Mouse (Mus musculus): ENCODE measurements at regions not wholly inside any gene's neighbourhood (a gene's known extent, or its start where the extent isn't known, plus 50 kb on each side); places are given as distances from the start of the nearest gene placed in this dataset.

- H3K36me3 ChIP-seq (ENCODE audit: control insufficient read depth, insufficient read depth, low read length) = no peaks in the 10 kb centered on the region
- H3K4me2 ChIP-seq (ENCODE audit: low read depth, low read length) = peak overlapping the region; percentile 52
- H3K4me3 ChIP-seq (replicated peaks; ENCODE audit: low read length) = peak overlapping the region; percentile 55
- H3K9ac ChIP-seq (ENCODE audit: low read length) = peak overlapping the region; percentile 84
- H3K27ac ChIP-seq (ENCODE audit: low read length) = peak overlapping the region; percentile 98
- H3K27me3 ChIP-seq (ENCODE audit: control insufficient read depth, insufficient read depth, low read length) = no peaks in the 10 kb centered on the region
- H3K9me3 ChIP-seq (replicated peaks; ENCODE audit: control insufficient read depth, low read length) = no peaks in the 10 kb centered on the region
- H3K4me1 ChIP-seq (ENCODE audit: control insufficient read depth, insufficient read depth, low read length) = peaks cover 7% of the 10 kb centered on the region
- WGBS = 3% methylated on average over 17 of the region's 17 CpGs
- ATAC-seq (ENCODE audit: insufficient read depth, low FRiP score) = peak; percentile 64; the same call in 1 of the 2 replicates
Measured at GRCm38 (mm10) chr16:77329160-77329691, 272.7 kb downstream of the Gm11146 start.

- 27% methylated on average over 6 of the region's 6 CpGs for WGBS
- Histone ChIP-seq H3K9ac (ENCODE audit: low read length) (peak overlapping the region; percentile 84), H3K9me3 (replicated peaks; ENCODE audit: control insufficient read depth, low read length) (no peaks in the 10 kb centered on the region), H3K27me3 (ENCODE audit: control insufficient read depth, insufficient read depth, low read length) (no peaks in the 10 kb centered on the region), H3K27ac (ENCODE audit: low read length) (peak overlapping the region; percentile 98), H3K4me3 (replicated peaks; ENCODE audit: low read length) (peak overlapping the region; percentile 55), H3K4me2 (ENCODE audit: low read depth, low read length) (peak overlapping the region; percentile 52), H3K36me3 (ENCODE audit: control insufficient read depth, insufficient read depth, low read length) (no peaks in the 10 kb centered on the region), H3K4me1 (ENCODE audit: control insufficient read depth, insufficient read depth, low read length) (peaks cover 7% of the 10 kb centered on the region)
- ATAC-seq (ENCODE audit: insufficient read depth, low FRiP score) = no peak; the same call in 1 of the 2 replicates
Measured at GRCm38 (mm10) chr16:77328628-77329159, 273.2 kb downstream of the Gm11146 start.

- Histone ChIP-seq H3K27ac (ENCODE audit: low read length) (no peak overlapping the region), H3K9me3 (replicated peaks; ENCODE audit: control insufficient read depth, low read length) (no peaks in the 10 kb centered on the region), H3K4me3 (replicated peaks; ENCODE audit: low read length) (no peak overlapping the region), H3K27me3 (ENCODE audit: control insufficient read depth, insufficient read depth, low read length) (no peaks in the 10 kb centered on the region), H3K4me2 (ENCODE audit: low read depth, low read length) (no peak overlapping the region), H3K36me3 (ENCODE audit: control insufficient read depth, insufficient read depth, low read length) (no peaks in the 10 kb centered on the region), H3K4me1 (ENCODE audit: control insufficient read depth, insufficient read depth, low read length) (peaks cover 7% of the 10 kb centered on the region), H3K9ac (ENCODE audit: low read length) (no peak overlapping the region)
- 64% methylated on average over 5 of the region's 5 CpGs for WGBS
- no peak for ATAC-seq (ENCODE audit: insufficient read depth, low FRiP score)
Measured at GRCm38 (mm10) chr16:77328049-77328448, 273.8 kb downstream of the Gm11146 start.

- no peak overlapping the region for H3K9ac ChIP-seq (ENCODE audit: low read length)
- ATAC-seq (ENCODE audit: insufficient read depth, low FRiP score) = peak; percentile 37; the same call in 1 of the 2 replicates
- no peaks in the 10 kb centered on the region for H3K27me3 ChIP-seq (ENCODE audit: control insufficient read depth, insufficient read depth, low read length)
- no peak overlapping the region for H3K4me2 ChIP-seq (ENCODE audit: low read depth, low read length)
- 0 out of 2 replicates have a peak, but pooled peaks cover 3% of the 10 kb centered on the region for H3K4me1 ChIP-seq (ENCODE audit: control insufficient read depth, insufficient read depth, low read length)
- H3K4me3 ChIP-seq (replicated peaks; ENCODE audit: low read length) = no peak overlapping the region
- no peak overlapping the region for H3K27ac ChIP-seq (ENCODE audit: low read length)
- 24% methylated on average over 5 of the region's 5 CpGs for WGBS
- no peaks in the 10 kb centered on the region for H3K9me3 ChIP-seq (replicated peaks; ENCODE audit: control insufficient read depth, low read length)
- no peaks in the 10 kb centered on the region for H3K36me3 ChIP-seq (ENCODE audit: control insufficient read depth, insufficient read depth, low read length)
Measured at GRCm38 (mm10) chr16:77322338-77322737, 279.6 kb downstream of the Gm11146 start.

- H3K36me3 ChIP-seq (ENCODE audit: control insufficient read depth, insufficient read depth, low read length) = no peaks in the 10 kb centered on the region
- 0 out of 2 replicates have a peak, but pooled peaks cover 3% of the 10 kb centered on the region for H3K4me1 ChIP-seq (ENCODE audit: control insufficient read depth, insufficient read depth, low read length)
- no peak overlapping the region for H3K9ac ChIP-seq (ENCODE audit: low read length)
- H3K27ac ChIP-seq (ENCODE audit: low read length) = no peak overlapping the region
- H3K9me3 ChIP-seq (replicated peaks; ENCODE audit: control insufficient read depth, low read length) = no peaks in the 10 kb centered on the region
- no peak overlapping the region for H3K4me3 ChIP-seq (replicated peaks; ENCODE audit: low read length)
- no peak for ATAC-seq (ENCODE audit: insufficient read depth, low FRiP score)
- H3K27me3 ChIP-seq (ENCODE audit: control insufficient read depth, insufficient read depth, low read length) = no peaks in the 10 kb centered on the region
- WGBS = 96% methylated on average over 1 of the region's 1 CpGs
- no peak overlapping the region for H3K4me2 ChIP-seq (ENCODE audit: low read depth, low read length)
Measured at GRCm38 (mm10) chr16:77318150-77318549, 283.7 kb downstream of the Gm11146 start.

GRCm38 (mm10) chr16:77315354-77315753 lies 286.5 kb downstream of the Gm11146 start:
- Histone ChIP-seq H3K9me3 (replicated peaks; ENCODE audit: control insufficient read depth, low read length) (no peaks in the 10 kb centered on the region), H3K4me3 (replicated peaks; ENCODE audit: low read length) (no peak overlapping the region), H3K4me2 (ENCODE audit: low read depth, low read length) (no peak overlapping the region), H3K27ac (ENCODE audit: low read length) (no peak overlapping the region), H3K9ac (ENCODE audit: low read length) (no peak overlapping the region), H3K36me3 (ENCODE audit: control insufficient read depth, insufficient read depth, low read length) (no peaks in the 10 kb centered on the region), H3K4me1 (ENCODE audit: control insufficient read depth, insufficient read depth, low read length) (no peaks in the 10 kb centered on the region), H3K27me3 (ENCODE audit: control insufficient read depth, insufficient read depth, low read length) (no peaks in the 10 kb centered on the region)
- WGBS = 45% methylated on average over 1 of the region's 1 CpGs
- ATAC-seq (ENCODE audit: insufficient read depth, low FRiP score) = no peak

- Histone ChIP-seq H3K4me1 (ENCODE audit: control insufficient read depth, insufficient read depth, low read length) (no peaks in the 10 kb centered on the region), H3K36me3 (ENCODE audit: control insufficient read depth, insufficient read depth, low read length) (no peaks in the 10 kb centered on the region), H3K9me3 (replicated peaks; ENCODE audit: control insufficient read depth, low read length) (no peaks in the 10 kb centered on the region), H3K4me2 (ENCODE audit: low read depth, low read length) (no peak overlapping the region), H3K4me3 (replicated peaks; ENCODE audit: low read length) (no peak overlapping the region), H3K27me3 (ENCODE audit: control insufficient read depth, insufficient read depth, low read length) (no peaks in the 10 kb centered on the region), H3K27ac (ENCODE audit: low read length) (no peak overlapping the region), H3K9ac (ENCODE audit: low read length) (no peak overlapping the region)
- no peak for ATAC-seq (ENCODE audit: insufficient read depth, low FRiP score)
Measured at GRCm38 (mm10) chr16:77313195-77313594, 288.7 kb downstream of the Gm11146 start.

- H3K9ac ChIP-seq (ENCODE audit: low read length) = no peak overlapping the region
- H3K36me3 ChIP-seq (ENCODE audit: control insufficient read depth, insufficient read depth, low read length) = no peaks in the 10 kb centered on the region
- H3K4me2 ChIP-seq (ENCODE audit: low read depth, low read length) = no peak overlapping the region
- H3K4me3 ChIP-seq (replicated peaks; ENCODE audit: low read length) = no peak overlapping the region
- ATAC-seq (ENCODE audit: insufficient read depth, low FRiP score) = no peak
- H3K27me3 ChIP-seq (ENCODE audit: control insufficient read depth, insufficient read depth, low read length) = no peaks in the 10 kb centered on the region
- 80% methylated on average over 6 of the region's 6 CpGs for WGBS
- no peaks in the 10 kb centered on the region for H3K9me3 ChIP-seq (replicated peaks; ENCODE audit: control insufficient read depth, low read length)
- H3K4me1 ChIP-seq (ENCODE audit: control insufficient read depth, insufficient read depth, low read length) = no peaks in the 10 kb centered on the region
- H3K27ac ChIP-seq (ENCODE audit: low read length) = no peak overlapping the region
Measured at GRCm38 (mm10) chr16:77301270-77302171, 288.0 kb downstream of the Usp25 start.

GRCm38 (mm10) chr16:77300572-77301213 lies 287.2 kb downstream of the Usp25 start:
- no peak for ATAC-seq (ENCODE audit: insufficient read depth, low FRiP score)
- H3K9me3 ChIP-seq (replicated peaks; ENCODE audit: control insufficient read depth, low read length) = no peaks in the 10 kb centered on the region
- no peaks in the 10 kb centered on the region for H3K4me1 ChIP-seq (ENCODE audit: control insufficient read depth, insufficient read depth, low read length)
- 73% methylated on average over 6 of the region's 6 CpGs for WGBS
- H3K36me3 ChIP-seq (ENCODE audit: control insufficient read depth, insufficient read depth, low read length) = no peaks in the 10 kb centered on the region
- no peak overlapping the region for H3K27ac ChIP-seq (ENCODE audit: low read length)
- H3K4me2 ChIP-seq (ENCODE audit: low read depth, low read length) = no peak overlapping the region
- no peaks in the 10 kb centered on the region for H3K27me3 ChIP-seq (ENCODE audit: control insufficient read depth, insufficient read depth, low read length)
- no peak overlapping the region for H3K9ac ChIP-seq (ENCODE audit: low read length)
- H3K4me3 ChIP-seq (replicated peaks; ENCODE audit: low read length) = no peak overlapping the region

Measured in stomach, embryonic 16.5 days (tissue).